Mouse (Mus musculus) kidney, embryonic 15.5 days (tissue): ENCODE data around the gene Scd4. TPM values are rescaled to one million over a fixed set of nuclear protein-coding genes. Genes with fewer than 3 reads are reported as not detected.

Source experiments
- ATAC-seq: fragments of 200-750 bp; cut with Nextera tagmentation; replicated peaks from 2 replicates; pipeline ENCODE4 v1.8.0; 2017; ENCODE audit warnings: moderate TSS enrichment; ENCODE audit not compliant: low FRiP score
- H3K27ac ChIP-seq: fragments of 300-500 bp; sonication (generic); 2 replicates; pipeline ENCODE4 v1.5.1; 2015; ENCODE audit warnings: mild to moderate bottlenecking, inconsistent platforms
- H3K27me3 ChIP-seq: fragments of 300-500 bp; sonication (generic); 2 replicates; pipeline ENCODE4 v1.6.1; 2015; ENCODE audit warnings: inconsistent platforms
- H3K36me3 ChIP-seq: fragments of 300-500 bp; sonication (generic); 2 replicates; pipeline ENCODE4 v1.6.1; 2015; ENCODE audit warnings: inconsistent platforms
- H3K4me1 ChIP-seq: fragments of 300-500 bp; sonication (generic); 2 replicates; pipeline ENCODE4 v1.6.1; 2015; ENCODE audit warnings: inconsistent platforms
- H3K4me2 ChIP-seq: fragments of 300-500 bp; sonication (generic); 2 replicates; pipeline ENCODE4 v1.6.1; 2015; ENCODE audit warnings: moderate library complexity, mild to moderate bottlenecking, inconsistent platforms
- H3K4me3 ChIP-seq: fragments of 300-500 bp; sonication (generic); replicated peaks from 2 replicates; pipeline ENCODE4 v1.5.1; 2015; ENCODE audit warnings: mild to moderate bottlenecking, inconsistent platforms
- H3K9ac ChIP-seq: fragments of 300-500 bp; sonication (generic); 2 replicates; pipeline ENCODE4 v1.6.1; 2015; ENCODE audit warnings: mild to moderate bottlenecking, inconsistent platforms
- H3K9me3 ChIP-seq: fragments of 300-500 bp; sonication (generic); replicated peaks from 2 replicates; pipeline ENCODE4 v1.6.1; 2016; ENCODE audit warnings: inconsistent platforms
- WGBS: fragments of 180-500 bp; shearing (Covaris S2); methylation state at CpG from one replicate; pipeline ENCODE4 v1.1.7; 2015; ENCODE audit warnings: mixed read lengths; 5-methylcytosine and 5-hydroxymethylcytosine counted together
- polyA plus RNA-seq: library from polyadenylated mRNA; unstranded; fragments of >200 nt; fragmentation: Nextera tagmentation; extraction: Ambion mirVana; gene quantifications from 2 replicates; pipeline ENCODE4 v1.2.1, GENCODE M21; 2015

Scd4 gene
- polyA plus RNA-seq, result 0.09 and 0.10 TPM in 2 replicates

DNA sequence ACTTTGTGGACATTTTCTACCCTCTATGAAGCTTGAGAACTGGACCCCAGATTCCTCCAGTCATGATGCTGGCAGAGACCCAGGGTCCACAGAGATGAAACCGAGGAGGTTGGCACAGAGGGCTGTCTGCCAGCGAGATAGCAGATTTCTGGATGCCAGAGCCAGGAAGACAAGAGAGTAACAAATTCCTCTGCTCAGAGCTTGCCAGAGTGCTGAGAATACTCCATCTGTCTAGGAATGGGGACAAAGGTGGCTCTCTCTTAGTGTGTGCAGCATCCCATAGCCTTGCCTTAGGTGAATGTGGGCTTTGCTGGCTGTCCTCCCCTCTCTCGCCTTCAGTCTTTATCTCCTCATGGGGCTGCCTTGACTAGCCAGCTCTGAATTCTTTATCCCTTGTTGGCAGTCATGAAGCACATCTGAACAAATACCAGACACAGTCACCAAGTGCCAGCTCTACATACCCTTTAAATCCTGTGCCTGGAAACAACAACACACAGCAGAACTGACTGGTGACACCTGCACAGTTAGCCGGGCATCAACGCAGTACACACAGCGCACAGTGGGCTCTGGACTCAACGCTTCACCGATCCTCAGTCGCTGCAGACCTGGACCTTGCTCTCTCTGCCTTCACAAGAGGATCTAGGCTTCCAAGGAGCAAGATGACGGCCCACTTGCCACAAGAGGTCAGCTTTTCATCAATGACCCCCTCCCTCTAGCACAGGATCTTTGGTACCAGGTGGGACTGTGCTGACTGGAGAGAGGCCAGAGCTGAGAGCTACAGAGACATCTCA lies at the start of gene Scd4:
Gene Scd4, plus strand, starts transcription at position 260 of the 791 bp plus-strand sequence.
- H3K4me1 ChIP-seq, result no peaks in the 10 kb centered on the region
- H3K36me3 ChIP-seq, result no peaks in the 10 kb centered on the region
- ATAC-seq, result peak; percentile 49; the same call in 1 of the 2 replicates
- no peaks in the 10 kb centered on the region for H3K9me3 ChIP-seq
- no peak within 1 kb of the TSS for H3K4me2 ChIP-seq
- no peak within 1 kb of the TSS for H3K27ac ChIP-seq
- WGBS, result 79% methylated on average over 10 of the region's 10 CpGs
- H3K27me3 ChIP-seq, result no peaks in the 10 kb centered on the region
- H3K4me3 ChIP-seq, result no peak within 1 kb of the TSS
- no peak within 1 kb of the TSS for H3K9ac ChIP-seq

DNA sequence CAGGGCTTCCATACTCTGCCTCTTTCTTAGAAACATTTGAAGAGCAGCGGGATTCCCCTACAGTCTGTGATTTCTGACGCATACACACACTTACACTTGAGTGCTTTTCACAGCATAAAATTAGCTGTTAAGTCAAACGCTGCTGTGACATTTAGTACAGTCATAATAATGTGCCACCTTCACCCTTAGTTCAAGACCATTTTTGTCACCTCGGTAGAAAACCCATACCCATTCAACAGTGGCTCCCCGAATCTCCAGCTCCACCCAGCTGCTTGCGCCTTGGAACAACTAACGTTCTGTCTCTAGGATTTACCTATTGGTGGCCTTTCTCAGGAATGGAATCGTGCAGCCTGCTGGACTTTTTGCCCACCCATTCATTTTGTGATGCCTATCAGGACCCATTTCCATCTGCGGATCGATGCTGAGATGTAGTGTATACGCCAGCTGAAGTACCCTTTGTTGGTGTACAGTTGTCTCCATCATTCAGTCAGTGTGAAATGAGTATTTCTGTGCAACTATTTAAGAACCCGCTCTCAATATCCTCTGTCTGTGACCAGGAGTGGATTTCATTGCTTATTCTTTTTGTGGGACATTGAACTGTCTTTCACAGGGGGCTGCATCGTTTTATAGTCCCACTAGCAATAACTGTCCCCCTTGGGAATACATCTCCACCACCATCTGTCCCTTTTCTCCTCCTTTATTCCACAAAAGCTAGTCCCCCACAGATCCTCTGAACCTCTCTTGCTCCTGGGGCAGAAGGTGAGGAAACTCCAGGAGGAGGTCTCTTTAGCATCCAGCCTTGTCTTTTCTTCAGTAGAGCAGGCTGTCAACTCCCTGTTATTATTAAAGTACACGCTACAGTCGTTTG lies 49.5 kb upstream of the Scd4 start:
- WGBS, result 29% methylated on average over 15 of the region's 15 CpGs
- no peak for ATAC-seq
- Histone ChIP-seq H3K9me3 (no peaks in the 10 kb centered on the region), H3K27ac (peak overlapping the region; percentile 97), H3K36me3 (no peaks in the 10 kb centered on the region), H3K27me3 (no peaks in the 10 kb centered on the region), H3K4me3 (peak overlapping the region; percentile 48), H3K9ac (peak overlapping the region; percentile 9; the same call in 1 of the 2 replicates), H3K4me2 (peak overlapping the region; percentile 73), H3K4me1 (peaks cover 56% of the 10 kb centered on the region)

GRCm38 (mm10) chr19:44284025-44284695 lies 48.7 kb upstream of the Scd4 start:
- Histone ChIP-seq H3K27ac (peak overlapping the region; percentile 97), H3K9ac (peak overlapping the region; percentile 48), H3K36me3 (no peaks in the 10 kb centered on the region), H3K4me2 (peak overlapping the region; percentile 73), H3K4me3 (peak overlapping the region; percentile 48), H3K9me3 (no peaks in the 10 kb centered on the region), H3K27me3 (no peaks in the 10 kb centered on the region), H3K4me1 (peaks cover 56% of the 10 kb centered on the region)
- WGBS, result under 1% methylated on average over 38 of the region's 38 CpGs
- ATAC-seq, result peak; percentile 99

GRCm38 (mm10) chr19:44284723-44285122 lies 48.2 kb upstream of the Scd4 start:
- 1% methylated on average over 11 of the region's 11 CpGs for WGBS
- no peaks in the 10 kb centered on the region for H3K9me3 ChIP-seq
- H3K27me3 ChIP-seq, result no peaks in the 10 kb centered on the region
- H3K36me3 ChIP-seq, result no peaks in the 10 kb centered on the region
- H3K4me1 ChIP-seq, result peaks cover 56% of the 10 kb centered on the region
- peak overlapping the region; percentile 48 for H3K9ac ChIP-seq
- peak overlapping the region; percentile 97 for H3K27ac ChIP-seq
- peak overlapping the region; percentile 73 for H3K4me2 ChIP-seq
- peak; percentile 59 for ATAC-seq
- peak overlapping the region; percentile 48 for H3K4me3 ChIP-seq

DNA sequence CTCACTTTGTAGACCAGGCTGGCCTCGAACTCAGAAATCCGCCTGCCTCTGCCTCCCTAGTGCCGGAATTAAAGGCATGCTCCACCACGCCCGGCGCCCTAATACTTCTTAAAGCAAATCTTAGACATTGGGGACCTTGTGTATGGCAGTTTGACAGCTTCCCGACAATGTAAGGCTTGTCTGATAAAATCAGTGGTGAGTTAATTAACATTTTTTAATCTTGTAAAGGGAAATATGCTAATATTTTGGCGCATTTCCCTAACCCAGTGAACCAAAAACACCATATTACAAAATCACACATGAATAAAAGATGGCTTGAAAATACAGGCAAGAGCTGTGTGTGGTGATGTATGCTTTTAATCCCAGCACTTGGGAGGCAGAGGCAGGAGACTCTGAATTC lies 47.3 kb upstream of the Scd4 start:
- WGBS, result 92% methylated on average over 8 of the region's 8 CpGs
- peaks cover 52% of the 10 kb centered on the region for H3K4me1 ChIP-seq
- no peak overlapping the region for H3K4me3 ChIP-seq
- H3K9me3 ChIP-seq, result no peaks in the 10 kb centered on the region
- no peaks in the 10 kb centered on the region for H3K36me3 ChIP-seq
- H3K27me3 ChIP-seq, result no peaks in the 10 kb centered on the region
- no peak overlapping the region for H3K27ac ChIP-seq
- H3K9ac ChIP-seq, result no peak overlapping the region
- H3K4me2 ChIP-seq, result no peak overlapping the region
- no peak for ATAC-seq

DNA sequence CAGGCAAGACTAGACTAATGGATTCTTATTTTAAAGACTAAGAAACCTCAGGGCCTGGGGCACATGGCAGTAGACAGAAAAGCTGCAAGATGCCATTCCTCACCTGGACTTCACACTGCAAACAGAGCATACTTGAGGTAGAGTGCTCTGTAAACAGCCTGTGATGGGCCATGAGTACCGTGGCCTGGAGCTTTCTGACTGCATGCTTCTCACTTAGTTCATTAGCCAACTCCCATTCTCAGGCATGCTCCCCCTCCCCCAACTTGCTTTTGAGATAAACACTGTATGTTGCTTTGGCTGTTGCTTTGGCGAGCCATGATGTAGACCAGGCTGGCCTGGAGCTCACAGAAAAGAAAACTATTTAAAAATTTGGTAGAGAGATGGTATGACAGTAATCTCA lies 46.8 kb upstream of the Scd4 start:
- no peak for ATAC-seq
- WGBS, result 62% methylated on average over 2 of the region's 2 CpGs

DNA sequence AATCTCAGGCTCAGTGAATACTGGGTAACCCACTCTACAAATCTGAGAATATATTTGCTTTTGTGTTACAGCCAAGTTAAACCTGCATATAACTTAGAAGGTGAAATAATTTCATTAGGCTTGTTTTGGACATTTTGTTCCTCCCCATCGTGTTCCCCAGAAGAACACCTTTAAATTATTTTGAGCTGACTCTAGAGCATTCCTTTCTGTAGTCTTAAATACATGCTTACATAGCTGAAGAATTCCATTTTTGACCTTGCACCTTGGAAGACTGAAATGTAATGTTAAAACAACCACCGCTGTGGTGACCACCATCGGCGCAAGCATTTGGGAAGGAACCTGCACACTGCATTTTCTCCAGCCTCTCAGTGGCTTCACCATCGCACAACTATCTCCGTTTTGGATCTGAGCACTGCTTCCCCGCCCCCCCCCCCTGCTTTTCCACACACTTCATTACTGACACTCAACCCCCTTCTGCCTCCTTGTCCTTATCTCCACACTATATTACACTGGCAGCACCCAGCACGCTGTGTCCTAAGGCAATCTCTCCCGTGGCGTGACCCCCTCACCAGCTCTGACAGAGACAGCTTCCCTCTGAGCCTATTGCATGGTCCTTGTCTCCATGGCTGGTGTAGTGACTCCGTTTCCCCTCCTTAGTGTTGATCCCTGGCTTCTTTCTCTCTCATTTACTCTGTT lies 45.3 kb upstream of the Scd4 start:
- WGBS, result 72% methylated on average over 11 of the region's 11 CpGs
- H3K4me1 ChIP-seq, result peaks cover 44% of the 10 kb centered on the region
- H3K4me3 ChIP-seq, result no peak overlapping the region
- no peaks in the 10 kb centered on the region for H3K27me3 ChIP-seq
- no peak for ATAC-seq
- peak overlapping the region; percentile 28; the same call in 1 of the 2 replicates for H3K27ac ChIP-seq
- no peaks in the 10 kb centered on the region for H3K36me3 ChIP-seq
- H3K9ac ChIP-seq, result no peak overlapping the region
- H3K9me3 ChIP-seq, result no peaks in the 10 kb centered on the region
- H3K4me2 ChIP-seq, result no peak overlapping the region

More for the DNA sequence above, 46.8 kb upstream of the Scd4 start:
- Histone ChIP-seq H3K4me2 (no peak overlapping the region), H3K27me3 (no peaks in the 10 kb centered on the region), H3K9me3 (no peaks in the 10 kb centered on the region), H3K27ac (0 out of 2 replicates have a peak overlapping the region, but pooled peaks have one; percentile 28), H3K4me1 (peaks cover 46% of the 10 kb centered on the region), H3K9ac (no peak overlapping the region), H3K4me3 (no peak overlapping the region), H3K36me3 (no peaks in the 10 kb centered on the region)

DNA sequence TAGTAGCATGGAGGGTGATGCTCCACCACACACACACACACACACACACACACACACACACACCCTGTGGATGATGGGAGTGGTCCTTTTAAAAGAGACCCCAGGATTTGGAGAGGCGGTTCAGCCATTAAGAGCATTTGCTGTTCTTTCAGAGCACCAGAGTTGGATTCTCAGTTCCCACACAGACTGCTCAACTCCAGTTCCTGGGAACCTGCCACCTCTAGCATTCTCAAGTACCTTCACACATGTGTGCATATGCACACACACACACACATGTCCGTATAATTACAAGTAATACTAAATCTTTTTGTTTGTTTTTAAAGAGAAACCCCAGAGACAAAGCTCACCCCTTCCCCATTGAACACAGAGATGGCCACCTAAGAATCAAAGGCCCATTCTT lies 40.8 kb upstream of the Scd4 start:
- H3K9ac ChIP-seq, result no peak overlapping the region
- peaks cover 48% of the 10 kb centered on the region for H3K4me1 ChIP-seq
- no peak overlapping the region for H3K4me3 ChIP-seq
- H3K27me3 ChIP-seq, result no peaks in the 10 kb centered on the region
- ATAC-seq, result no peak
- H3K9me3 ChIP-seq, result no peaks in the 10 kb centered on the region
- peak overlapping the region; percentile 98 for H3K27ac ChIP-seq
- H3K36me3 ChIP-seq, result peaks cover 17% of the 10 kb centered on the region
- H3K4me2 ChIP-seq, result no peak overlapping the region
- 76% methylated on average over 2 of the region's 2 CpGs for WGBS

DNA sequence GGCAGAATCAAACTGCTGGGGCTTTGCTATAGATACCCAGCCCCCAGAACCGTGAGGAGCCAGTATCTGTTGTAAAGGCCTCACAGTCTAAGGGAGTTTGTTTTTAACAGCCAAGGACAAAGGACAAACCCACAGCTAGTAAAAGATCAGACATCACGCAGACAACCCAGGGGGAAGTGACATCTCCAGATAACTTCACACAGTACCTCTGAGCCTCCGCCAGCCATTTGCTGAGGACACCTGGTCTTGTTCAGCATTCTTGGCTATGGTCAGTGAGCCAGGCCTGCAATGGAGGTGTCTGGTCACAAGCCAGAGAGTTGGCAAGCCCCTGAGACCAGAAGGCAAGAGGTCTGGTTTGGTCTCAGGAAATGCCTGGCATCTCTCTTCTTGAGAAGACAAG lies 40.4 kb upstream of the Scd4 start:
- Histone ChIP-seq H3K4me1 (peaks cover 52% of the 10 kb centered on the region), H3K27me3 (no peaks in the 10 kb centered on the region), H3K36me3 (peaks cover 21% of the 10 kb centered on the region), H3K9ac (no peak overlapping the region), H3K4me3 (peak overlapping the region; percentile 88), H3K9me3 (no peaks in the 10 kb centered on the region), H3K4me2 (peak overlapping the region; percentile 92), H3K27ac (peak overlapping the region; percentile 98)
- no peak for ATAC-seq
- 49% methylated on average over 3 of the region's 3 CpGs for WGBS

DNA sequence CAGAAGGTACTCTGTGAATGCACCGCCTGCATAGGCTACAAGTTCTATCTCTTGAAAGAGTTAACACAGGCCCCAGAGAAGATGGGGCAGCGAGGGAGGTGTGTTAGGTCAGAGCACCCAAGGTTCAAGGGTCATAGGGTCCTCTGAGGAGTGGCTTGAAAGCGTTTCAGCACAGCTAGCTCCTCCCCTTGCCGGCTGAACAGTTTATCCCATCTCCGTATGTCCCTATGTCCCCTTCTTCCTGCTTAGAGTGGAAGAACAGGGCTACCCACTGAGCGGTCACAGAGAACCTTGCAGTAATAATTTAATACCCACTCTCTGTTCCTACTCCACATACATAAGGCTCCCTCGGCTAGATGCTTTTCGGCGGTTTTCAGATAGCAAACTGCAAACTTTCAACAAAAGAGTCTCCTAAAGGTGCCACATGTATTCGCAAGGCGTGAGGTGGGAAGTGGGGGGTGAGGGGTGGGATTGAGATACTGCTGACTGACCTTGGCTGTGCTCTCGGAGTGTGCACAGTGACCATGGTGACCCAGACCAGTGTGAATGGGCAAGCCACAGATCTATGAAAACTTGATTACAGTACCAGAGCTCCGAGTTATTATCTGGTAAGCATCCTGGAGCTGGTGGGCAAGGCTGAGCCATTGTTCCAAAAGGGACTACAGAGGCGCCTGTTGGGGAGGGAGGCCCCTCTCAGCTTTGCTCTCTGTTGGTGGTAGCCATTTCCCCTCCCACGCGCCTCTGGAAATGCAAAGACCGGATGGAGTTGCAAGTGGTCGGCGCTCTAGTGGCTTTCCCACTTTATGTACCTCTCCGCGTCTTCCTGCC lies 39.7 kb upstream of the Scd4 start, which contains the start of gene Scd2:
Gene Scd2, plus strand, starts transcription at position 734 of the 828 bp plus-strand sequence.
- H3K9me3 ChIP-seq, result no peaks in the 10 kb centered on the region
- peak within 1 kb of the TSS; percentile 88 for H3K4me3 ChIP-seq
- peak within 1 kb of the TSS; percentile 89 for H3K9ac ChIP-seq
- WGBS, result 2% methylated on average over 21 of the region's 21 CpGs
- H3K4me2 ChIP-seq, result peak within 1 kb of the TSS; percentile 92
- ATAC-seq, result peak; percentile 27; the same call in 1 of the 2 replicates
- H3K36me3 ChIP-seq, result peaks cover 27% of the 10 kb centered on the region
- H3K27ac ChIP-seq, result peak within 1 kb of the TSS; percentile 98
- H3K27me3 ChIP-seq, result no peaks in the 10 kb centered on the region
- H3K4me1 ChIP-seq, result peaks cover 57% of the 10 kb centered on the region
